Mouse (Mus musculus): ENCODE measurements around the gene Zfp239. TPM values are rescaled to one million over a fixed set of nuclear protein-coding genes. Genes with fewer than 3 reads are reported as not detected.
"Not testable (repeated sequence)": the region's sequence is repeated elsewhere in the genome, so short reads cannot be mapped to it uniquely, and the experiment has no call there.

The Zfp239 gene
- polyA plus RNA-seq, 1 experiment from 2014 or later = 16.3 TPM

DNA sequence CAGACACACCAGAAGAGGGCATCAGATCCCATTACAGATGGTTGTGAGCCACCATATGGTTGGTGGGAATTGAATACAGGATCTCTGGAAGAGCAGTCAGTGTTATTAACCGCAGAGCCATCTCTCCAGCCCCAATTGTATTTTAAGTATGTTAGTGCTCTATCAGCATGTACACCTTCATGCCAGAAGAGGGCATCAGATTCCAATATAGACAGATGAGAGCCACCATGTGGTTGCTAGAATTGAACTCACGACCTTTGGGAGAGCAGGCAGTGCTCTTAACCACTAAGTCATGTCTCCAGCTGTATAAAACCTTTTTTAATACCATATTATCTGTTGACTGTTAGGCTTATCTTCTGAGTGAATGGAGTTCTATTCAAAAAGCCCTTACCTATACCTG, 10.2 kb upstream of the Zfp239 start:
- WGBS = 70% methylated on average over 2 of the region's 2 CpGs
- no peak overlapping the region for H3K9ac ChIP-seq
- ATAC-seq (ENCODE audit: low FRiP score, low read depth) = no peak
- 0 out of 2 replicates have a peak, but pooled peaks cover 3% of the 10 kb centered on the region for H3K9me3 ChIP-seq
- no peaks in the 10 kb centered on the region for H3K4me1 ChIP-seq
- no peak overlapping the region for H3K27ac ChIP-seq
- no peak overlapping the region for H3K4me3 ChIP-seq
- peaks cover 37% of the 10 kb centered on the region for H3K36me3 ChIP-seq
- no peaks in the 10 kb centered on the region for H3K27me3 ChIP-seq
- no peak overlapping the region for H3K4me2 ChIP-seq (replicated peaks)

DNA sequence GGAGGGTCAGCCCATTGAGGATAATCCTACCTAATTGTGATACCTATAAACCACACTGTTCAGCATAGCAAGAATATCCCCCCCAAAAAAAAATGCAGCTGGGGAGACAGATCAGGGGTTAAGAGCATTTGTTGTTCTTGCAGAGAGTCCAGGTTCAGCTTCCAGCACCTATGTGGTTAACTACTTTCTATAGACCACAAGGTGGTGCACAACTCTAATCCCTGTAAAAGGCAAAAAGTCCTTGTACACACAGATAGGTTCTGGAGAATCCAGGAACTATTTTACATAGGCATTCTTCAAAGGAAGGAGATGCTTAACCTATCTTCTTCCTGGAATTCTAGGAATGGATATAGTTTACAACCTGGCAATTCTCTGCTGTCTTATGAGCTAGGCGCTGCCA, 3.9 kb upstream of the Zfp239 start:
- Histone ChIP-seq H3K4me2 (replicated peaks) (no peak overlapping the region), H3K9me3 (no peaks in the 10 kb centered on the region), H3K4me1 (no peaks in the 10 kb centered on the region), H3K4me3 (no peak overlapping the region), H3K27me3 (no peaks in the 10 kb centered on the region), H3K27ac (no peak overlapping the region), H3K36me3 (peaks cover 5% of the 10 kb centered on the region; the same call in 1 of the 2 replicates), H3K9ac (no peak overlapping the region)
- ATAC-seq (ENCODE audit: low FRiP score, low read depth) = no peak
- 84% methylated on average over 1 of the region's 1 CpGs for WGBS

DNA sequence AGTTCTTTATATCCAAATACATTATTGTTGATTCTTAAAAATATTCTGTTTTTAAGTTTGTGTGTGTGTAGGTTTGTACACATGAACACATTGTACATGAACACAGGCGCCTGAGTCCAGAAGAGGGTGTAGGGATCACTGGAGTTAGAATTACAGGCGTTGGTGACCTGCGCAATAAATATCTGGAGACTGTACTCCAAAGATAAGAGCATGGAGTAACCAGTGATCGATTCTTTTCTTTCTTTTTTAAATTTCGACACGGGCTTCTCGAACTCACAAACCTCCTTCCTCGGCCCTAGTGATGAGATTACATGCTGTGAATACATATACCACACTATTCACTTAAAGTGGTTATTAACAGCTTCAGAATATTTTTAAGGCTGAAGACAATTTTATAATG, 565 bp downstream of the Zfp239 start:
- peaks cover 3% of the 10 kb centered on the region; the same call in 1 of the 2 replicates for H3K36me3 ChIP-seq
- no peaks in the 10 kb centered on the region for H3K9me3 ChIP-seq
- no peak for ATAC-seq (ENCODE audit: low FRiP score, low read depth)
- H3K27ac ChIP-seq = no peak overlapping the region
- peaks cover 5% of the 10 kb centered on the region; the same call in 1 of the 2 replicates for H3K4me1 ChIP-seq
- peak overlapping the region; percentile 83 for H3K4me2 ChIP-seq (replicated peaks)
- peak overlapping the region; percentile 86; the same call in 1 of the 2 replicates for H3K9ac ChIP-seq
- peak overlapping the region; percentile 80; the same call in 1 of the 2 replicates for H3K4me3 ChIP-seq
- no peaks in the 10 kb centered on the region for H3K27me3 ChIP-seq
- WGBS = 77% methylated on average over 8 of the region's 8 CpGs

DNA sequence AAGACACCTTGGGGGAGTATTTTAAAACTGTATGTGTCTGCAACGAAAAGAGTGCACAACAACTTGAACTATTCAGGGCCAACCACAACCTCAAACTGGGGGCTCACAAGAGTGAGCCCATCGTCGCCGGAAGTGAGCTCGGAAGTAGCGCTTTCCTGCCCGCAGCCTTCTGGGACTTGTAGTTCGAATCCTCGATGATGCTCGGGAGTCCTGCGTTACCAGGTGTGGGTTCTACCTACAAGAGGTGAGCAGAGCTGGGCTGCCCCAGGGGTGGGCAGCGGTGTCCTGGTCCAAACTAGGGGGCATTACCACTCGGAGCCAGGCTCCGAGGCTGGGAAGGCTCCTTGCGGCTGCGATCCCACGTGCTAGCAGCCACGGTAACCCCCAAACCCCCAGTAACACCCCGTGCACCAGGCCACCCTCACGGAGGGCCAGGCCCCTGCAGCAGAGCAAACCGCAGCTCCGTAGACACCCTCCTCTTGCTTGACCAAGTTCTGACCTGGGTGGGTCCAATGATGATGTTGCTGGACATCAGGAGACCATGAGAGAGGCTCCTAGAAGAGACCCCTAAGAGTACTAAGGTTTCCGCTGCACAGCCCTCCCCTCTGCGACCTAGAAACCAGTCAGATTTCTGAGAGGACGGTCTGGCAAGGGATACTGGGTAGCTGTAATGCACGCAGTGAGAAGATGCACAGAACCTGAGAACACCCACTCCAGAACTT, 1.2 kb downstream of the Zfp239 start:
- H3K27me3 ChIP-seq = no peaks in the 10 kb centered on the region
- WGBS = 2% methylated on average over 26 of the region's 26 CpGs
- H3K4me2 ChIP-seq (replicated peaks) = peak overlapping the region; percentile 83
- ATAC-seq (ENCODE audit: low FRiP score, low read depth) = peak; percentile 81
- H3K9ac ChIP-seq = peak overlapping the region; percentile 86
- H3K4me1 ChIP-seq = peaks cover 5% of the 10 kb centered on the region; the same call in 1 of the 2 replicates
- H3K9me3 ChIP-seq = no peaks in the 10 kb centered on the region
- peak overlapping the region; percentile 80 for H3K4me3 ChIP-seq
- H3K36me3 ChIP-seq = peaks cover 3% of the 10 kb centered on the region; the same call in 1 of the 2 replicates
- no peak overlapping the region for H3K27ac ChIP-seq

DNA sequence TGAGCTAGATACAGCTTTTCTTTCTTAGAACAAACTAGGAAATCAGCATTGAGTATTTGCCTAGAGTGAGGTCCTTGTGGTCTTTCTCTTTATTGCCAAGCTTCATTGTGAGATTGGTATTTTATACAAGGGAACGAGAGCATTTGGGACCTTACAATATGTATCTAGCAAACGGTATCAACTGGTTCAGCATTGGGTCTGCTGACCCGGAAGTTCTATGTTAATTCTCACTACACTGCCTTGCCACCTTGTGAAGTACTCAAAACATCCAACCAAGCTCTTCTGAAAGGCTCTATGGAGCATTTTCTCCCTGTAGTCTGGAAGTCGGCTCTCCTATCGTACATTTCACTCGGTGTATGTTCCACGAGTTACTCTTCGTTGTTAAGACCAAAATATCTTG, 1.9 kb downstream of the Zfp239 start:
- Histone ChIP-seq H3K4me3 (peak overlapping the region; percentile 80), H3K4me2 (replicated peaks) (peak overlapping the region; percentile 83), H3K27ac (no peak overlapping the region), H3K4me1 (peaks cover 5% of the 10 kb centered on the region; the same call in 1 of the 2 replicates), H3K27me3 (no peaks in the 10 kb centered on the region), H3K9ac (peak overlapping the region; percentile 86; the same call in 1 of the 2 replicates), H3K36me3 (peaks cover 3% of the 10 kb centered on the region; the same call in 1 of the 2 replicates), H3K9me3 (no peaks in the 10 kb centered on the region)
- no peak for ATAC-seq (ENCODE audit: low FRiP score, low read depth)
- 92% methylated on average over 8 of the region's 8 CpGs for WGBS

DNA sequence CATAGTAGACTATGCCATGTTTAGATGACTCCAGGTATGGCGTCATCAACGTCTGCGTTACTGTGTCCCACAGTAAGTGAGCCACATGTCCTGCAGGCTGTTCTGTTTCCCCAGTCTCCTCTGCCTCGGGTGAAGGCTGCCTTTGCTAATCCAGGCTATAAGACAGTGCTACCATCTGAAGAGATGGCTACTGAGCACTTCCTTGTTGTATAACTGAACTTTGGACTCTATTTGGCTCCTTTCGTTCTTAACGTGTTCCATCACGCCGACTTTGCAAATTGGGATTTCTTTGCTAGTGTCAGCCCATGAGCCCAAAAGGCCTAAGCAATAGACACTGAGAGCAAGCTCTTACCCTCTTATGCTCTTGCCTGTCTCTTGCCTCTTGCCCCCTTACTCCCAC, 6.3 kb downstream of the Zfp239 start:
- ATAC-seq (ENCODE audit: low FRiP score, low read depth) = no peak
- no peak overlapping the region for H3K9ac ChIP-seq
- no peaks in the 10 kb centered on the region for H3K9me3 ChIP-seq
- H3K27ac ChIP-seq = no peak overlapping the region
- no peak overlapping the region for H3K4me3 ChIP-seq
- peaks cover 4% of the 10 kb centered on the region; the same call in 1 of the 2 replicates for H3K4me1 ChIP-seq
- no peaks in the 10 kb centered on the region for H3K27me3 ChIP-seq
- H3K36me3 ChIP-seq = peaks cover 17% of the 10 kb centered on the region; the same call in 1 of the 2 replicates
- 93% methylated on average over 8 of the region's 8 CpGs for WGBS
- H3K4me2 ChIP-seq (replicated peaks) = no peak overlapping the region

DNA sequence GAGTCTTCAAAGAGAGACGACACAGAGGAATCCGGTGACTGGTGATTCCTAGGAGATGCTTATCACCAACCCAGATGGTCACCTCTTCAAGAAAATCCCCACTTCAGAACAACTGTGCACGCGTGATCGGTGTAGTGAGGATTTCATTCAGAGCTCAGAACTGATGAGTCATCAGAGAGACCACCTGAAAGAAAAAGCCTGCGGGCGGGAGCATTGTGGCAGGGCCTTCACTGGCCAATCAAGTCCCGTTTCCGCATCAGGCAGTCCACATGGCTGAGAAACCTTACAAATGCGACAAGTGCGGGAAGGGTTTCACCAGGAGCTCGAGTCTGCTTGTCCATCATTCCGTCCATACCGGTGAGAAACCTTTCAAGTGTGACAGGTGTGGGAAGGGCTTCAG, 9.1 kb downstream of the Zfp239 start:
- Histone ChIP-seq H3K27me3 (no peaks in the 10 kb centered on the region), H3K36me3 (peaks cover 17% of the 10 kb centered on the region; the same call in 1 of the 2 replicates), H3K27ac (no peak overlapping the region), H3K4me1 (no peaks in the 10 kb centered on the region), H3K4me3 (no peak overlapping the region), H3K9me3 (no peaks in the 10 kb centered on the region), H3K4me2 (replicated peaks) (no peak overlapping the region), H3K9ac (no peak overlapping the region)
- 76% methylated on average over 14 of the region's 14 CpGs for WGBS
- ATAC-seq (ENCODE audit: low FRiP score, low read depth) = no peak

DNA sequence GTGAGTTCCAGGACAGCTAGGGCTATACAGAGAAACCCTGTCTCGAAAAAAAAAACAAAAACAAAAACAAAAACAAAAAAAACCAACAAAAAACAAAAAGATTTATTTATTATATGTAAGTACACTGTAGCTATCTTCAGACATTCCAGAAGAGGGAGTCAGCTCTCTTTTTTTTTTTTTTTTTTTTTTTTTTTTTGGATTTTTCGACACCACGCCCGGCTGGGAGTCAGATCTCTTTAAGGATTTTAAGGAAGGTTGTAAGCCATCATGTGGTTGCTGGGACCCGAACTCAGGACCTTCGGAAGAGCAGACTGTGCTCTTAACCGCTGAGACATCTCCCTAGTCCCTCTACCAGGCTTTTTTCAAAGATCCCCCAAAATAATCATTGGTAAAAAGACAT, 11.6 kb downstream of the Zfp239 start:
- H3K27me3 ChIP-seq; H3K4me3 ChIP-seq; H3K27ac ChIP-seq; H3K9me3 ChIP-seq; H3K9ac ChIP-seq; H3K4me1 ChIP-seq; ATAC-seq (ENCODE audit: low FRiP score, low read depth); H3K4me2 ChIP-seq (replicated peaks): not testable (repeated sequence)
- WGBS = 91% methylated on average over 7 of the region's 7 CpGs
- H3K36me3 ChIP-seq = peaks cover 14% of the 10 kb centered on the region; the same call in 1 of the 2 replicates

DNA sequence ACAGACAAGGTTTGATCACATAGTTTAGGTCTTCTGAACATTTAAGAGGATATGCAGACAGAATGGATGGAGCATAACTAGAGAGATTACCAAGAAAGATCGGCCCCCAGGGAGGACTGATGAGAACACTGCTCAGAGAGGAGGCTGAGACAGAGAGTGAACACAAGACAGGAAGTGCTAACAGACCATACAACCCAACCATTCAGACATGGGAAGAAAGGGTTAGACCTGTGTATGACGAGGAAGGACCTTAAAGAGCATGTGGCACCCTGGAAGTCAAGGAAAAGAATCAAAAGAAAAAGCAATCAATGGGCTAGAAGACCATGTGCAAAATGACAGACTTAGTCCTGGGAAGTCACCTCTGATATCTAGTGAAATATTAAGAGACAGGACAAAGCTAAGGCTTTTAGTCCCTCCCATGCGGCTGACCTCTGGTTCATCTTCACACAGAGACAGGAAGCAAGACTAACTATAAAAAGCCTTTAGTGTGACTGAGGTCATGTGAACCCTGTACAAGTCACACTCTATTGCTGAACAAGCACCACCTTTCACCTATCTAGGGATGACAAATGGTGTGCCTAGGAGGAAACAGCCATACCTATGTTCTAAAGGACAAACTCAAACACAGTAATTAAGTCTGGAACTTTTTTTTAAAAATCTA, 12.9 kb downstream of the Zfp239 start:
- H3K4me3 ChIP-seq = no peak overlapping the region
- H3K4me1 ChIP-seq = peaks cover 4% of the 10 kb centered on the region; the same call in 1 of the 2 replicates
- no peaks in the 10 kb centered on the region for H3K9me3 ChIP-seq
- H3K4me2 ChIP-seq (replicated peaks) = no peak overlapping the region
- ATAC-seq (ENCODE audit: low FRiP score, low read depth) = no peak
- H3K27me3 ChIP-seq = no peaks in the 10 kb centered on the region
- 80% methylated on average over 3 of the region's 3 CpGs for WGBS
- H3K27ac ChIP-seq = no peak overlapping the region
- H3K36me3 ChIP-seq = peaks cover 14% of the 10 kb centered on the region; the same call in 1 of the 2 replicates
- H3K9ac ChIP-seq = no peak overlapping the region

DNA sequence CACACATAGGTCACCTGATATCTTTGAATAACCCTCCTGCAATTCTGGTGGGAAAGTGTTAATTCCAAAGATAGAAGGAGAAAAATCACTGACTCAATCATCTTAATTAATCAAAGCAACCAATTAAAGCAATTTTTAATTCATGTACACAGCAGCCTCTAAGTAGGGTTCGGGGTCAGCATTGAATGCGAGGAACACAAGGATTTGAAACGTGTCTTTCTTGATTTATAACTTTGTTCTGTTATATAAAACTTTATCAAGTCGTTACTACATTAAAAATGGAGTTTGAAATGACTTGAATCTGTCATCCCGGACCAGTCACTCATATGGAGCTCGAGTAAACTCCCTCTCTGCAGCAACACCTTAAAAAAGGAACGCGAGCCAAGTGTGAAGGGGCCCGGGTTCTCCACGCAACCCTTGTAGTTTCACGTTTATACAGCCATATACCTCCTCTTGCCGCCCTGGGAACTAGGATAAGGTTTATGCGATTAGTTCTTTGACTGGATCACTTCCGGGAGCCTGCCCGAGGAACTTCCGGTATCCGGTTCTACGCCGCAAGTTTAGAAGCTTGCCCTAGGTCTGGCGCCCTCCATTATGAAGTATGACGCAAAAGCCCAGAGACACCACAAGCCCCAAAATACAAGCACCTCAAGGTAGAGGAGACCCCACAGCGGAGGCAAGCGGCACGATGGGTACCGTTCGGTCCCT, 17.0 kb downstream of the Zfp239 start:
- H3K9ac ChIP-seq = peak overlapping the region; percentile 71
- peak; percentile 87 for ATAC-seq (ENCODE audit: low FRiP score, low read depth)
- no peaks in the 10 kb centered on the region for H3K9me3 ChIP-seq
- H3K27ac ChIP-seq = peak overlapping the region; percentile 98
- H3K4me1 ChIP-seq = peaks cover 12% of the 10 kb centered on the region
- peak overlapping the region; percentile 68 for H3K4me2 ChIP-seq (replicated peaks)
- H3K36me3 ChIP-seq = no peaks in the 10 kb centered on the region
- H3K4me3 ChIP-seq = peak overlapping the region; percentile 54
- H3K27me3 ChIP-seq = no peaks in the 10 kb centered on the region
- WGBS = 10% methylated on average over 26 of the region's 26 CpGs

DNA sequence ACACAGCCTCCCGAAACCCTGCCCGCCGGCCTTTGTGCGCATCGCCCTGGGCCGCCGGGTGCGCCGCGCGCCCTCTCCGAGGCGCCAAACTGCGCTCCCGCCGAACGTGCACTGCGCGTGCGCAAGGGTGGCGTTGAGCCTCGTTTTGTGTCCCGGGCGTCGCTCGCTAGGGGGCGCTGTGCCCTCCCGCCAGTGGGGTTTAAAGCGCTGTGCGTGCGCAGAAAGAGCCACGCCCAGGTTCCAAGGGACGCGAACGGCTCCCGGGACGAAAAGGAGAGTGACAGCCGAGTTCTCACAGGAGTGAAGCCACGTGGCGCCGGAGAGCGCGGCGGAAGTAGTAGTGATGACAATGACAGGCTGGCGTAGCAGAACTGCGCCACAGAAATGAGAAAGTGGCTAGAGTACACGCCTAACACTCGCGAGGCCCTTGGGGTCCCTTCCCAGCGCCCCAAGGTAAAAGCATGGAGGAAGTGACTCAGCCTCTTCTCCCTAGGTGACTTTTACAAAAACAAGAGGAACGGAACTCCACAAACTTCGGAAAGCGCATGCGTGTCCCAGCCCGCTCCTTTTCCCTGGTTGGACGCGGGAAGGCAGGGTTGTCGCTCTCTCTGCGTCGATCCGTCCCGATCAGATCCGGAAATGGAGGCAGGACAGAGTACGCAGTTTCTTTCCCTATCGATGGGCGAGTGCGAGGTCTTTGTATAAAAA, 17.7 kb downstream of the Zfp239 start:
- H3K9me3 ChIP-seq = no peaks in the 10 kb centered on the region
- peak; percentile 93 for ATAC-seq (ENCODE audit: low FRiP score, low read depth)
- H3K36me3 ChIP-seq = no peaks in the 10 kb centered on the region
- peaks cover 12% of the 10 kb centered on the region for H3K4me1 ChIP-seq
- under 1% methylated on average over 67 of the region's 67 CpGs for WGBS
- H3K4me2 ChIP-seq (replicated peaks) = peak overlapping the region; percentile 68
- peak overlapping the region; percentile 54 for H3K4me3 ChIP-seq
- H3K27me3 ChIP-seq = no peaks in the 10 kb centered on the region
- peak overlapping the region; percentile 71 for H3K9ac ChIP-seq
- H3K27ac ChIP-seq = peak overlapping the region; percentile 98

All from limb, embryonic 13.5 days (tissue).